Mouse (Mus musculus) A20 (cell line): Measurements from ENCODE around the gene Gm20388.
"Not testable (repeated sequence)": the region's sequence is repeated elsewhere in the genome, so short reads cannot be mapped to it uniquely, and the experiment has no call there.

Source experiments
- DNase-seq: peaks from one replicate; pipeline ENCODE4 v3.0.0-alpha.2; 2011; ENCODE audit warnings: low read depth, low spot score

Gene Gm20388

DNA sequence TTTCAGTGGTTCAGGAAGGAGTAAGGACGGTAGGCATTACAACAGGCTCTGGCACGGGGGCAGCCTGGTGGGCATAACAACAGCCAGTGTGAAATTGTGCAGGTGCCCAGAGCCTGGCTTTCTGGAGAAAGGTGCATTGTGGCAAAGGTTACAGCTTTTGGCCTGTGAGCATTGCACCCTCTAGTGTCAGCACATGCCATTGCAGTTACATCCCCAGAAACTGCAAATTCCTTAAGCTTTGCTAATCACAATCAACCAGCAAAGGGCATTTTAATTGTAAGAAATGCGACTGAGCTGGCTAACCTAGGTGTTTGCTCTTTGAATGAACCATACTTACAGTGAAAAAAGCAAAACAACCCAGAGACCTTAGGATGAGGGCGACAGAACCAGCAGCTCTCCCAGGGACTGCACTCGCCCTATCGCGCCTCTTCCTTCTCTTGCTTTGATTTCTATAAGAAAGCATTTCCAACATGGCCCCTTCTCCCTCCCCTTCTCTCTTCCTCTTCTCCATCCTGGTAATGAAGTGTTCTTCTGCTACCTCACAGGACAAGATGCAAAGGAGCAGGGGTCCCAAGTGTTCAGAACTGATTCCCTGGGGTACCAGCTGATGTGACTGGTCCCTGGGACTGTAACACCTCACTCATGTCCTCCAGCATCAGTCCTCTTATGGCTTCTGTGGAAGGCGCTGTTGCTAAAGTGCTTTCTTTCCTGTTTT lies 3717.8 kb downstream of the Gm20388 start:
- DNase-seq = peak; percentile 86

GRCm38 (mm10) chr8:123628968-123629755 lies 3718.5 kb downstream of the Gm20388 start:
- peak; percentile 89 for DNase-seq

- no peak for DNase-seq
Measured at GRCm38 (mm10) chr8:123630058-123630457, 3719.4 kb downstream of the Gm20388 start.

DNA sequence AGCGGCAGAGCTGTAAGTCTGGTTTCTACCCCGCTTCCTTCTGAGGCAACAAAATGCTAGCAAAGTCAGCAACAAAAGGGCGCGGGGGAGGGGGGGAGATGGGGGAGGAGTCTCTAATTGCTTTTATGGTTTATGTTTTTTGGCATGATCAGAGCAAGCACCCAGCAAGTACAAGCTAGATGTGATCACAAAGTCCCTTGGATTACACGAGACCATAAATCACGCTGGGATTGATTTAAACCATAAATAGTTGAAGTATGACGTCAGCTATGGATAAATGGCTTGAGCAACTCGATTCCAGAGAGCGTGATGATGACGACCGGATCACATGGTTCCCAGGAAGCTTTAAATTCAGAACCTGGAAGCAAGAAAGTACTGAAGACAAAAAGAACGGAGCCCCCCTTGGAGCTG lies 3720.2 kb downstream of the Gm20388 start:
- no peak for DNase-seq

GRCm38 (mm10) chr8:123631746-123632145 lies 3721.1 kb downstream of the Gm20388 start:
- not testable (repeated sequence) for DNase-seq

GRCm38 (mm10) chr8:123632257-123632656 lies 3721.6 kb downstream of the Gm20388 start:
- DNase-seq = no peak

GRCm38 (mm10) chr8:123633801-123634200 lies 3723.2 kb downstream of the Gm20388 start:
- DNase-seq = no peak

DNA sequence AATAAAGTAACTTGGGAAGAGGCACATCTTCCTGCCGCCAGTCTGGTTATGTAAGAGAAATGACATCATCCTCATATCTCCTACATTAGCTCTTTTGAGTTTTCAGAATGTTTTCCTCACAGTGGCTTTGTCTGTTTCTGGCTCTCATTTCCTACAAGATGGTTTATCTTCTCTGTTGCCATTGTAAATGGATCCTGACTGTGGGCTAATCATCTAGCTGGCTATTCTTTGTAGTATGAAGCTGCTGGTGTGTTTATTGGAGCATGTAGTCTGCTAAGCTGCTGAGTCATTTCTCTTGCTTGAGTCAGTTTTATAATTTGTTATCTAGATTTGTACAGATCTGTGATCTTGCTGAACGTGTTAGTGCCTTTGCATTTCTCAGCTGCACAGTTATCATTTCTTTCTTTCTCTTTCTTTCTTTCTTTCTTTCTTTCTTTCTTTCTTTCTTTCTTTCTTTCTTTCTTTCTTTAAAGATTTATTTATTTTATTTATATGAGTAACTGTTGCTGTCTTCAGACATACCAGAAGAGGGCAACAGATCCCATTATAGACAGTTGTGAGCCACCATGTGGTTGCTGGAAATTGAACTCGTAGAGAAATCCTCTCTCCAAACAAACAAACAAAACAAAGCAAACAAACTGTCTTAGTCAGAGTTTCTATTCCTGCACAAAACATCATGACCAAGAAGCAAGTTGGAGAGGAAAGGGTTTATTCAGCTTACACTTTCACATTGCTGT lies 3723.9 kb downstream of the Gm20388 start:
- peak; percentile 82 for DNase-seq

DNA sequence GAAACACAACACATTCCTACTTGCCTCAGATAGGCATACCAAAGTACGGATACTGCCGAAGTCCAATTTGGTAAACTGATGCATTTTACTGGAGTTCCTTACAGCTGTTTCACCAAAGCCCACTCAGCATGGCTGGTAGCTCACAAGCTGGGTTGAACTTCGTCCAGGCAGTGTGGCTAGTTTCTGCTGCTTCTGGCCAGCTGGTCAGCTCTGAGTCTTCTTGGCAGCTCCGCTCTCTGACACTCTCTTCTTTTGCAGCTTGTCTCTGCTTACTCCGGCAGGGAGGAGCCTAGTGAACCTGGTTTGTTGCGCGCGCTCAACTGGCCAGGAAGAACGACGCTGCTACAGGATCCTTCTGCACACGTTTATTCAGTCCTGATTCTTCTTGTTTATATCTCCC lies 3725.0 kb downstream of the Gm20388 start:
- DNase-seq = no peak

- DNase-seq = peak; percentile 68
Measured at GRCm38 (mm10) chr8:123643330-123644051, 3732.8 kb downstream of the Gm20388 start.

DNA sequence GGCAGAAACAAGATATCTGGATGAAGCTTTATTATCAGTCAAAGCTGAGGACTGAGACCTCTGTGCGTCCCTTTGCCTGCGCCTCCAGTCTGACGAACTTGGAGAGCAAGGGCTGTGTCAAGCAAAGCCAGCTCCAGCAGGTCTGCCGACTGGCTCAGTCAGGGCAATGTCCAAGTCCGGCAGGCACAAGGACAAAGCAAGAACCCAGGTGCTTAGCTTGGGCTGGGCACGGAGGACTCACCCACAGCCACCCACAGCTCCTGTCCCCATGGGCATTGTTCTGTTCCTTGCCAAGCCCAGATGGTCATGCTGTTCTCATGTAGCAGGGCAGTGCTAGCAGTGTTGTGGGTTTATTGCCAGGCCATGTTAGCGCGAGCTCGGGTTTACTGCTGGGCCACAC lies 3734.6 kb downstream of the Gm20388 start:
- DNase-seq = no peak

DNA sequence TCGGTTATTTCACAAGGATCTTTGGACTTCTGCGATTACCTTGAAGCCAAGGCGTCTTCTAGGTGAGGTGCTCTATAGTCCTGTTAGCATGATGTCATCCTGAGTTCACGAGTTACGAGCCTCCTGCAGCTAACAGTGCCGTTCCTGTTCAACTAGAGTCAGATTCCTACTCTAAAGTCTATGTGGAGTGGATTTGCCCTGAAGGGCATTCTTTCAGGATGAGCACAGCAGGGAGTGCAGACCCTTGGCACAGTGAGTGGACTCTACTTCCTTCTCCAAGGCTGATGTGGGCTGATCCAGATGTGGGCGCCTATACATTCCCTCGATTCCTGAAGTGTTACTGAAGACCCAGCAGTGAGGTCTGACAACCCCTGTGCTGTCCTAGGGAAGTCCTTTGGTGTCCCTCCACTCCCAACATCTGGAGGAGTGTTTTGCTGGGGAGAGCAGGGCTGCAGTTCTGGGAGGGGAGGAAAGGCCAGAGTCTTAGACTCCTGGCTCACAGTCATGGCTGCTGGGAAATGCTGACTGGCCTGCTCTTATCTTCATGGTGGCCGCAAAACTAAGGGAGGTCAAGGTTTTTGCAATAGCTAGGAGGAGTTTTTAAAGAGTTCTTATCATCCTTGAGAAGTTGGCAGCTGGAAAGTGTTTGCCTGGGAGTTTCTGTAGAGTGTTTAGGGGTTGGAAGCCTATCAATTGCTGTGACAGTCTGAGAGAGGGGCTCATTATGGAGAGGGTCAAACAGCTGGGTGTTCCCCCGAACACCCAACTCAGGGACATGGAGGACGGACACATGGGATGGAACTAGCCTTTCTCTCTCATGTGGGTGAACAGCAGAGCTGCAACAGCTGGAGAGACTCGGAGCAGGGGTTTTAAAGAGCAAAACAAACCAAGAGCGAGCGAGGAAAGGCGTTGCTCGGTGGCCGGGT lies 3737.9 kb downstream of the Gm20388 start:
- no peak for DNase-seq

DNA sequence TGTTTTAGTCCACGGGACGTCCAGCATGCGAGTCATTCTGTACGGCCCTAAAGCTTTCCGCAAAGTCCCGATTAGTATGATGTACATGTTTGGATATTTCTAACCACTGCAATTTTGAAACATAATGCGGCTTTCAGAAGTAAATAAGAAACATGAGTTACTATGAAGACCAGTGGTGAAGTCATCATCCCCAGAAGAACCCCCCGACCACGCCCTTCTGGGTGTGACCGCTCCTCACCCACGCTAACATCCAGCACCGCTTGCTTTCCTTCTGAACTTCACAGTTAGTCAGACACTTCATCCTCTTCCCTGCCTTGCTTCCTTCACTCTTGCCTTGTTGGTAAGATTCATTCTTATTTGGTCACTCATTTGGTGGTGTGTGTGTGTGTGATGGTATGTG lies 3738.8 kb downstream of the Gm20388 start:
- DNase-seq = no peak

- DNase-seq = no peak
Measured at GRCm38 (mm10) chr8:123651390-123652098, 3740.9 kb downstream of the Gm20388 start.

DNA sequence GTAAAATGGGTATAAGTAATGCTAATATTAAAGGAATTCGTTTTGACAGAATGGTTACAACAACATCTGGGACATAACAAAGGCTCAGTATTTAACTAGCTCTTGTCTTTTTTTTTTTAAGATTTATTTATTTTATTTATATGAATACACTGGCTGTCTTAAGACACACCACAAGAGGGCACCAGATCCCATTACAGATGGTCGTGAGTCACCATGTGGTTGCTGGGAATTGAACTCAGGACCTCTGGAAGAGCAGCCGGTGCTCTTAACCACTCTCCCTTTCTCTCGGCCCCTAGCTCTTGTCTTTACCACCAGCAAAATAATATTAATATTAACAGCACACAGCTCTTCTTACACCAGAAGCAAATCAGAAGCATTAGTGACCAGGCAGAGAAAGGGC lies 3742.0 kb downstream of the Gm20388 start:
- DNase-seq = no peak

DNA sequence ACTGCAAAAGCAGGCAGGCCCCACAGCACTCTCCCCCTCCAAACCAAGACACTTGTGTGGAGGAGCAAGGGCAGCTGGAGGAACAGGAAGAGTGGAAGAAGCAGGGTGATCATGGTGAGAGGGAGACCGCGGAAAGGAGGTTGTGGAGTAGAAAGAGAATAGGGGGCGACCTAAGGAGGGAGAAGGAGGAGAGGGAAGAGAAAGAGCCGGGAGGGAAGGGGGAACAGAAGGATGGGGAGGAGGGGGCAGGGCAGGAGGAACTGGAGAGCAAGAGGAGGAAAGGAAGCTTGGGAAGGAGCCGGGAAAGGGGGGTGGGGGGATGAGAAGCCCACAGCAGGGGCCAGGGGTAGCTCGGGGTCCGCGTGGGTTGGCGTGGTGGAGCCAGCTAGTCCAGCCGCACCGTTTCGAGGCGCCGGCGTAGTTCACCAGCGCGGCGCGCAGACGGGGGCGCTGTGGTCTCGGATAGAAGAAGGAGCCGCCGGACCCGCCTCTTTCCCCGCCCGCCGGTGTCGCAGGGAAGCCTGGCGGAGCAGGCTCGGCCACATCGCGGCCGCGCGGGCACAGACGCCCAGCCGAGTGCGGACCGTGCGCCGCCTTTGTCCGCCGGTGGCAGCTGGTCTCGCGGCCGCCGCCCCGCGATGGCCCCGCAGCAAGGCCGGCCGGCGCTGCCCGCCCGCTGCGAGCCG lies 3742.8 kb downstream of the Gm20388 start, which contains the start of gene Rhou:
Rhou (plus strand) TSS at position 622 of the 686 bp plus-strand sequence.
- DNase-seq = peak; percentile 77

DNA sequence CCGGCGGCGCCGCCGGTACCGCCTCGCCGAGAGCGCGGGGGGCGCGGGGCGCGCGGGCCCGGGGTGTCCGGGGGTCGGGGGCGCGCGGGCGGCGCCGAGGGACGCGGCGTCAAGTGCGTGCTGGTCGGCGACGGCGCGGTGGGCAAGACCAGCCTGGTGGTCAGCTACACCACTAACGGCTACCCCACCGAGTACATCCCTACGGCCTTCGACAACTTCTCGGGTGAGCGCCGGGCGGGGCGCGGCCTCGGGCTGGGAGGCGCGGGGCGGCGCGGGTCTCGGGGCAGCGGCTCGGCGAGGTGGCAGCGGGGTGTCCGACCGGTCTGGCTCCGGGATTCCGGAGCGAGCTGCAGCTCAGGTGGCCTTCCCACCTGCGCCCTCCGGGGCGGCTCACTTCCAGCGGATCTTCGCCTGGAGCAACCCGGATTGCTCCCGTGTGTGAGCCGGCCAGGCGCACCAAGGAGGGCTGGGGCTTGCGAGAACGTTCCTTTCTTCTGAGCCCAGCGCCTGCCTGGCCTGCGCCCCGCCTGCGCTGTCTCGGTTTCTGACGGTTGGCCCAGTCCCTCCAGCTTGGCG lies 3743.4 kb downstream of the Gm20388 start:
- no peak for DNase-seq

DNA sequence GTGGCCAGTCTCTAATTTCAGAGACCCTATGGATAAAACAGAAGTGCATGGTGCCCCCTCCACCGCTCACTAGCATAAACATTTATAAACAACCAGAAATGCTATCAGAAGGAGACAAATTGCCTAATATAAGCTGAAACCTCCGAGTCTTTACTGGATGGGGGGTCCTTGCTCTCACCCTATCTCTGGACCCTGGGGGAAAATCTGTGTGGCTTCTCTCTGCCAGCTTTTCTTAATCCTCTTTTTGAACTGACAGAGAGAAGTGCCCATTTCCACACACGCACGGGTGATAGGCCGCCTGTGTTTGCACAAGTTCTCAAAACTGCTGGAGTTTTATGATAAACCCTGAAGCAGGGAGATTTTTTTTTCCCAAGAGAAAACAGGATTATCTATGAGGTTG lies 3744.1 kb downstream of the Gm20388 start:
- DNase-seq = no peak

DNA sequence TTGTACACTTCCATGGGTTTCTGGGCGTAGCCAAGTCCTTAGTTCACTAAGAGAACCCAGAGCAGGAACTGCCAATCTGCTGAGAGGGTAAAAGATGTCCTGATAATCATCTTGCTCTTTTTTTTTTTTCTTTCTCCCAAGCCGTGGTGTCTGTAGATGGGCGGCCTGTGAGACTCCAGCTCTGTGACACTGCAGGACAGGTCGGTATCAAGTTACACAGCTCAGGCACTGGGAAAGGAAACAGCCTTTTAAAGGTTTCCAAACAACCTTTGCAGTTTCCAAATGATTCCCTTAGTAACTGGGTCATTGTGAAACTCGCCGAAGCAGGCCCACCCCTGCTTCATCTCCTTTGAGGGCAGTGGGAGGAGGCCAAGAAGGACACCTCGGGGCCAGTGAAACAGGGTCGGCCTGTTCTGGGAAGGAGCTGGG lies 3744.7 kb downstream of the Gm20388 start:
- no peak for DNase-seq
